Mouse (Mus musculus) MEL (cell line): Measurements from ENCODE around the gene Tifab. TPM values are rescaled to one million over a fixed set of nuclear protein-coding genes. Genes with fewer than 3 reads are reported as not detected.

Source experiments
- DNase-seq: peaks from one replicate; pipeline ENCODE4 v3.0.0; 2011; ENCODE audit warnings: low read depth, low spot score
- H3K27ac ChIP-seq: 2 replicates; pipeline ENCODE4 v1.5.1; 2012; ENCODE audit warnings: low read depth, mild to moderate bottlenecking, control low read depth, low read length, moderate library complexity; ENCODE audit not compliant: control insufficient read depth
- H3K27me3 ChIP-seq, 2 experiments: fragments of 150-350 bp in 1 of 2; sonication (generic) in 1 of 2; 2 replicates each; pipeline ENCODE4 v1.6.1; 2012; ENCODE audit warnings: low read length in 2 of 2, mild to moderate bottlenecking in 2 of 2, improper control_type of control experiment in 1 of 2, moderate library complexity in 1 of 2; ENCODE audit not compliant: insufficient read depth in 2 of 2, control insufficient read depth in 1 of 2
- H3K36me3 ChIP-seq, 2 experiments: 2 replicates each; pipeline ENCODE4 v1.6.1; 2012 to 2014; ENCODE audit warnings: low read length in 2 of 2, improper control_type of control experiment in 1 of 2, inconsistent platforms in 1 of 2, mild to moderate bottlenecking in 1 of 2; ENCODE audit not compliant: insufficient read depth in 2 of 2, control insufficient read depth in 1 of 2
- H3K4me1 ChIP-seq, 2 experiments: fragments of 150-350 bp in 1 of 2; sonication (generic) in 1 of 2; 2 replicates each; pipeline ENCODE4 v1.6.1; 2012; ENCODE audit warnings: low read length in 2 of 2, improper control_type of control experiment in 1 of 2, mild to moderate bottlenecking in 1 of 2; ENCODE audit not compliant: insufficient read depth in 2 of 2, control insufficient read depth in 1 of 2
- H3K4me3 ChIP-seq, 2 experiments: fragments of 150-350 bp in 1 of 2; sonication (generic) in 1 of 2; 2 replicates each; pipeline ENCODE4 v1.5.1; 2012; ENCODE audit warnings: low read depth in 2 of 2, low read length in 2 of 2, mild to moderate bottlenecking in 2 of 2, moderate library complexity in 2 of 2, control low read depth in 1 of 2, improper control_type of control experiment in 1 of 2; ENCODE audit not compliant: control insufficient read depth in 1 of 2, insufficient read depth in 1 of 2
- H3K79me2 ChIP-seq: 2 replicates; pipeline ENCODE4 v1.6.1; 2012; ENCODE audit warnings: mild to moderate bottlenecking, low read length, moderate library complexity; ENCODE audit not compliant: control insufficient read depth, poor library complexity, insufficient read depth
- H3K9ac ChIP-seq: 2 replicates; pipeline ENCODE4 v1.6.1; 2012; ENCODE audit warnings: low read depth, mild to moderate bottlenecking, control low read depth, low read length, moderate library complexity; ENCODE audit not compliant: control insufficient read depth, poor library complexity, severe bottlenecking
- H3K9me3 ChIP-seq: fragments of 150-350 bp; sonication (generic); replicated peaks from 2 replicates; pipeline ENCODE4 v1.6.1; 2012; ENCODE audit warnings: mild to moderate bottlenecking, low read length, improper control_type of control experiment, moderate library complexity; ENCODE audit not compliant: insufficient read depth
- CHD1 ChIP-seq: IDR thresholded peaks from 2 replicates; pipeline ENCODE4 v1.6.1; 2012; ENCODE audit warnings: low read depth, mild to moderate bottlenecking, inconsistent platforms, low read length, improper control_type of control experiment
- CTCF ChIP-seq, 3 experiments: IDR thresholded peaks in 2 of 3; conservative IDR thresholded peaks in 1 of 3; 2 replicates each; pipeline ENCODE4 v1.5.1; 2011 to 2012; ENCODE audit warnings: low read length in 3 of 3, low read depth in 2 of 3, mild to moderate bottlenecking in 2 of 3, improper control_type of control experiment in 1 of 3, inconsistent platforms in 1 of 3, mixed read lengths in 1 of 3, moderate library complexity in 1 of 3; ENCODE audit not compliant: control insufficient read depth in 1 of 3, insufficient read depth in 1 of 3, poor library complexity in 1 of 3, severe bottlenecking in 1 of 3
- ELF1 ChIP-seq: IDR thresholded peaks from 2 replicates; pipeline ENCODE4 v1.6.1; 2014; ENCODE audit warnings: low read depth, mild to moderate bottlenecking, inconsistent platforms, low read length, improper control_type of control experiment, moderate library complexity
- ETS1 ChIP-seq: IDR thresholded peaks from 2 replicates; pipeline ENCODE4 v1.6.1; 2012; ENCODE audit warnings: low read depth, mild to moderate bottlenecking, inconsistent platforms, low read length, improper control_type of control experiment, moderate library complexity
- JUND ChIP-seq: IDR thresholded peaks from 2 replicates; pipeline ENCODE4 v1.6.1; 2011; ENCODE audit warnings: low read depth, mild to moderate bottlenecking, improper control_type of control experiment, low read length
- MAZ ChIP-seq: IDR thresholded peaks from 2 replicates; pipeline ENCODE4 v1.6.1; 2012; ENCODE audit warnings: low read depth, mild to moderate bottlenecking, inconsistent platforms, low read length, improper control_type of control experiment
- MEF2A ChIP-seq: IDR thresholded peaks from 2 replicates; pipeline ENCODE4 v1.6.1; 2014; ENCODE audit warnings: low read depth, mild to moderate bottlenecking, inconsistent platforms, low read length, improper control_type of control experiment; ENCODE audit not compliant: poor library complexity, insufficient replicate concordance, severe bottlenecking; ENCODE audit errors: extremely low read depth
- NELFE ChIP-seq: IDR thresholded peaks from 2 replicates; pipeline ENCODE4 v1.6.1; 2011; ENCODE audit warnings: low read depth, low read length, improper control_type of control experiment
- NRF1 ChIP-seq: IDR thresholded peaks from 2 replicates; pipeline ENCODE4 v1.6.1; 2014; ENCODE audit warnings: low read depth, mild to moderate bottlenecking, inconsistent platforms, low read length, improper control_type of control experiment, moderate library complexity; ENCODE audit not compliant: poor library complexity, insufficient read depth, severe bottlenecking
- POLR2AphosphoS2 ChIP-seq: IDR thresholded peaks from 2 replicates; pipeline ENCODE4 v1.6.1; 2011; ENCODE audit warnings: low read length, improper control_type of control experiment
- RAD21 ChIP-seq: IDR thresholded peaks from 2 replicates; pipeline ENCODE4 v1.6.1; 2011; ENCODE audit warnings: mild to moderate bottlenecking, low read depth, low read length, improper control_type of control experiment
- SMC3 ChIP-seq: IDR thresholded peaks from 2 replicates; pipeline ENCODE4 v1.6.1; 2011; ENCODE audit warnings: low read depth, low read length, improper control_type of control experiment
- UBTF ChIP-seq: IDR thresholded peaks from 2 replicates; pipeline ENCODE4 v1.6.1; 2012; ENCODE audit warnings: low read depth, mild to moderate bottlenecking, inconsistent platforms, low read length, improper control_type of control experiment, moderate library complexity, borderline replicate concordance; ENCODE audit not compliant: insufficient read depth
- USF1 ChIP-seq: IDR thresholded peaks from 2 replicates; pipeline ENCODE4 v1.6.1; 2014; ENCODE audit warnings: low read depth, mild to moderate bottlenecking, inconsistent platforms, low read length, improper control_type of control experiment, moderate library complexity
- ZC3H11A ChIP-seq: IDR thresholded peaks from 2 replicates; pipeline ENCODE4 v1.6.1; 2012; ENCODE audit warnings: low read depth, mild to moderate bottlenecking, inconsistent platforms, low read length, improper control_type of control experiment
- ZMIZ1 ChIP-seq: IDR thresholded peaks from 2 replicates; pipeline ENCODE4 v1.6.1; 2012; ENCODE audit warnings: low read depth, mild to moderate bottlenecking, inconsistent platforms, low read length, improper control_type of control experiment, moderate library complexity
- polyA plus RNA-seq, 2 experiments: library from polyadenylated mRNA; stranded (reverse) in 1 of 2; unstranded in 1 of 2; fragments of >175 nt in 1 of 2; fragments of >200 nt in 1 of 2; gene quantifications; 2 replicates each; pipeline versions ENCODE4 v1.2.1 to v1.2.4; 2012; ENCODE audit warnings: low replicate concordance in 2 of 2, low read depth in 1 of 2; ENCODE audit not compliant: insufficient read length in 2 of 2, insufficient read depth in 1 of 2, missing spikeins in 1 of 2
- total RNA-seq: library from RNA; depleted of rRNA; stranded (reverse); fragments of 300-350 nt; gene quantifications from 2 replicates; pipeline ENCODE4 v1.2.3, GENCODE M21; 2012

Gene Tifab
- total and polyA plus RNA-seq, 3 experiments, result not detected

GRCm38 (mm10) chr13:56130544-56130943 is 48.1 kb downstream of the Tifab start:
- H3K4me3 ChIP-seq, result no peak overlapping the region
- H3K4me1 ChIP-seq, result peaks cover 0 to 6% of the 10 kb centered on the region in 2 experiments; a peak in 2 of 4 replicates
- no peak for DNase-seq
- peaks cover 51% of the 10 kb centered on the region for H3K79me2 ChIP-seq
- H3K27ac ChIP-seq, result no peak overlapping the region
- no peaks in the 10 kb centered on the region for H3K9me3 ChIP-seq
- H3K36me3 ChIP-seq, result peaks cover 5 to 7% of the 10 kb centered on the region in 2 experiments
- H3K9ac ChIP-seq, result no peak overlapping the region
- no peaks in the 10 kb centered on the region for H3K27me3 ChIP-seq
- no peak for TF ChIP-seq NELFE
- TF ChIP-seq ZC3H11A, result no peak
- no peak for TF ChIP-seq POLR2AphosphoS2
- no peak for TF ChIP-seq UBTF
- no peak for TF ChIP-seq CHD1
- TF ChIP-seq MAZ, result no peak
- TF ChIP-seq ZMIZ1, result no peak
- TF ChIP-seq ELF1, result no peak
- TF ChIP-seq CTCF (IDR thresholded peaks at IDR 0.05 in 2 of 3, conservative IDR thresholded peaks at IDR 0.05 in 1 of 3; ENCODE audit: control insufficient read depth in 1 of 3, insufficient read depth in 1 of 3, low read depth in 2 of 3, low read length in 3 of 3, poor library complexity in 1 of 3, severe bottlenecking in 1 of 3), result no peak
- no peak for TF ChIP-seq RAD21
- no peak for TF ChIP-seq USF1
- no peak for TF ChIP-seq MEF2A
- TF ChIP-seq, all 39 proteins: peak for 0

DNA sequence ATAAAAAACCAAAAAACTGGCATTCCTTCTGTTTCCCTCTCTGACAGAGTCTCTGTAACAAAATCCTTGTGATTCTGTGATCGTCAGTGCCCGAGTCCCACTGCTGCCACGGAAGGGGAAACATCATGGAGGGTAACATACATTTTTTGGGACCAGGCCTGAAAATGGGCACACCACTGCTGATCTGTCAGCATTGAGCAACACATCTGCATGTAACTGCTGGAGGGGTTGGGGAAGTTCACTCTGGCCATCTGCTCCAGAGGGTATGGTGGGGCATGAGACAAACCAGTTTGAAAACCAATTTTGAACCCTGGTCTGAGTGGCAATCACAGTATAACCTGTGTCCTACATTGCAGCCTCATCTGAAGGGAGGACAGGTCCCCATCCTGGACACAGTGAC is 49.1 kb downstream of the Tifab start:
- Histone ChIP-seq H3K27me3 (no peaks in the 10 kb centered on the region), H3K4me1 (peaks cover 0 to 6% of the 10 kb centered on the region in 2 experiments; a peak in 2 of 4 replicates), H3K36me3 (peaks cover 5 to 7% of the 10 kb centered on the region in 2 experiments), H3K27ac (no peak overlapping the region), H3K9ac (no peak overlapping the region)
- TF ChIP-seq POLR2AphosphoS2, result no peak
- no peak for TF ChIP-seq RAD21
- no peak for TF ChIP-seq ETS1
- no peak for TF ChIP-seq MAZ
- TF ChIP-seq JUND, result no peak
- no peak for TF ChIP-seq ELF1
- no peak for TF ChIP-seq NELFE
- TF ChIP-seq SMC3, result no peak
- TF ChIP-seq NRF1, result no peak
- TF ChIP-seq, all 39 proteins: peak for 0
- no peaks in the 10 kb centered on the region for H3K9me3 ChIP-seq
- no peak overlapping the region for H3K4me3 ChIP-seq
- DNase-seq, result no peak
- peaks cover 43% of the 10 kb centered on the region for H3K79me2 ChIP-seq
